Mouse (Mus musculus) ES-Bruce4 (cell line): Measurements from ENCODE around the gene Cer1. TPM values are rescaled to one million over a fixed set of nuclear protein-coding genes. Genes with fewer than 3 reads are reported as not detected.

ENCODE experiments used
- H3K27ac ChIP-seq: 2 replicates; pipeline ENCODE4 v1.5.1; 2012; ENCODE audit warnings: low read length, inconsistent platforms; ENCODE audit not compliant: insufficient read depth
- H3K27me3 ChIP-seq: 2 replicates; pipeline ENCODE4 v1.6.1; 2012; ENCODE audit warnings: mild to moderate bottlenecking, low read length, inconsistent platforms; ENCODE audit not compliant: control insufficient read depth, poor library complexity, insufficient read depth, severe bottlenecking
- H3K36me3 ChIP-seq: 2 replicates; pipeline ENCODE4 v1.6.1; 2012; ENCODE audit warnings: inconsistent platforms, mild to moderate bottlenecking, low read length, moderate library complexity; ENCODE audit not compliant: control insufficient read depth, poor library complexity, insufficient read depth, severe bottlenecking
- H3K4me1 ChIP-seq: one replicate; pipeline ENCODE4 v1.8.1; 2011; ENCODE audit warnings: low read length; ENCODE audit not compliant: control insufficient read depth, insufficient read depth
- H3K4me3 ChIP-seq: 2 replicates; pipeline ENCODE4 v1.5.1; 2011; ENCODE audit warnings: low read depth, mild to moderate bottlenecking, low read length
- H3K9ac ChIP-seq: 2 replicates; pipeline ENCODE4 v1.6.1; 2012; ENCODE audit warnings: low read depth, mild to moderate bottlenecking, inconsistent platforms; ENCODE audit not compliant: poor library complexity, severe bottlenecking
- H3K9me3 ChIP-seq: replicated peaks from 2 replicates; pipeline ENCODE4 v1.6.1; 2012; ENCODE audit warnings: mild to moderate bottlenecking, low read length, inconsistent platforms; ENCODE audit not compliant: control insufficient read depth, poor library complexity, insufficient read depth, severe bottlenecking
- CTCF ChIP-seq: IDR thresholded peaks from one replicate; pipeline ENCODE4 v1.8.1; 2011; ENCODE audit warnings: low read depth, low read length
- EP300 ChIP-seq: IDR thresholded peaks from 2 replicates; pipeline ENCODE4 v1.6.1; 2011; ENCODE audit warnings: low read depth, low read length; ENCODE audit not compliant: insufficient read depth
- POLR2A ChIP-seq: IDR thresholded peaks from one replicate; pipeline ENCODE4 v1.8.1; 2011; ENCODE audit warnings: low read length; ENCODE audit not compliant: insufficient read depth
- polyA plus RNA-seq: library from polyadenylated mRNA; stranded (reverse); fragments of >200 nt; gene quantifications from 2 replicates; pipeline ENCODE4 v1.2.4, GENCODE M21; 2011; ENCODE audit warnings: low read depth; ENCODE audit not compliant: missing spikeins, insufficient read depth, insufficient read length

The Cer1 gene
- polyA plus RNA-seq, 1 experiment: 5.0 TPM

- Histone ChIP-seq H3K27me3 (no peaks in the 10 kb centered on the region), H3K9ac (no peak overlapping the region), H3K36me3 (no peaks in the 10 kb centered on the region), H3K9me3 (peaks cover 5% of the 10 kb centered on the region; the same call in 1 of the 2 replicates), H3K27ac (no peak overlapping the region; the same call in 1 of the 2 replicates), H3K4me1 (peaks cover 2% of the 10 kb centered on the region), H3K4me3 (no peak overlapping the region)
- TF ChIP-seq POLR2A (no peak), CTCF (no peak), EP300 (no peak)
These were observed 12.4 kb downstream of the Cer1 start for GRCm38 (mm10) chr4:82872548-82872947.

GRCm38 (mm10) chr4:82872121-82872520 is 12.8 kb downstream of the Cer1 start:
- H3K9ac ChIP-seq: no peak overlapping the region
- 0 out of 2 replicates have a peak overlapping the region, but pooled peaks have one; percentile 11 for H3K27ac ChIP-seq
- no peak overlapping the region for H3K4me3 ChIP-seq
- peaks cover 2% of the 10 kb centered on the region for H3K4me1 ChIP-seq
- H3K36me3 ChIP-seq: no peaks in the 10 kb centered on the region
- TF ChIP-seq CTCF: no peak
- no peak for TF ChIP-seq EP300
- no peak for TF ChIP-seq POLR2A
- peaks cover 5% of the 10 kb centered on the region; the same call in 1 of the 2 replicates for H3K9me3 ChIP-seq
- no peaks in the 10 kb centered on the region for H3K27me3 ChIP-seq

- Histone ChIP-seq H3K9me3 (peaks cover 5% of the 10 kb centered on the region; the same call in 1 of the 2 replicates), H3K4me1 (peaks cover 2% of the 10 kb centered on the region), H3K36me3 (no peaks in the 10 kb centered on the region), H3K27me3 (no peaks in the 10 kb centered on the region), H3K9ac (no peak overlapping the region), H3K27ac (no peak overlapping the region), H3K4me3 (no peak overlapping the region)
- no peak for TF ChIP-seq POLR2A
- no peak for TF ChIP-seq CTCF
- no peak for TF ChIP-seq EP300
These were observed 14.0 kb downstream of the Cer1 start for GRCm38 (mm10) chr4:82870931-82871330.

DNA sequence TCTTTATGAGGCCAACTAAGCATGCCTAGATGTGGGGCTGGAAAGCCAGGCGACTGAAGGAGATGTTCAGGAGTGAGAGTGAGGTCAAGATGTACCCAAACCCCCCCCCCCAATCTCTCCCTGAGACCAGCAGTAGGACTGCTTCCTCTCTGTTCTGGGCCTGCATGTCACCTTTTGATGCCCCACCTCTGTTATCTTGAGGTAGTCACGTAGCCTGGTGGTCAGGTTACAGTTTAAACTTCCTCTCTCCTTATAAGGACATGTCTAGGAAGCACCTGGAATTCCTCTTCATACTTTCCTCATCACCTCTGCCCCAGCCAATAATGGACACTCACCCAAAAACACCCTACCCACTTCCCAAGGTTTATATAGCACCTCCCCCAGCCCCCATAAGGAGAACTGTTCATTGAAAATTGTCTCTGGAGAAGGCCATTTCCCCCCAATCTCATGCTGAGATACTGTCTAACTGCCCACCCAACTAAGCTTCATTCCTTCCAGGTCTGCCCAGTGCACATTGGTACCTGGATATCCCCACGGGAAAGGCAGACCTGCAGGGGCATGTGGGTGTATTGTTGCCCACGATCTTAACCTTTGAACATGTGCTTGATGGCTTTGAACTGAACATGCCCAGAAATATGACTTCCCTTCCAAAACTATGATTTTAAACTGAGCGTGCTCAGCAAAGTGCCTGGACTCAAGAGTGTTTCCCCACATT is 17.1 kb downstream of the Cer1 start:
- Histone ChIP-seq H3K4me3 (no peak overlapping the region), H3K4me1 (peaks cover 2% of the 10 kb centered on the region), H3K9ac (no peak overlapping the region), H3K27me3 (no peaks in the 10 kb centered on the region), H3K36me3 (no peaks in the 10 kb centered on the region), H3K9me3 (peaks cover 5% of the 10 kb centered on the region; the same call in 1 of the 2 replicates), H3K27ac (no peak overlapping the region)
- no peak for TF ChIP-seq POLR2A
- no peak for TF ChIP-seq EP300
- TF ChIP-seq CTCF: no peak

DNA sequence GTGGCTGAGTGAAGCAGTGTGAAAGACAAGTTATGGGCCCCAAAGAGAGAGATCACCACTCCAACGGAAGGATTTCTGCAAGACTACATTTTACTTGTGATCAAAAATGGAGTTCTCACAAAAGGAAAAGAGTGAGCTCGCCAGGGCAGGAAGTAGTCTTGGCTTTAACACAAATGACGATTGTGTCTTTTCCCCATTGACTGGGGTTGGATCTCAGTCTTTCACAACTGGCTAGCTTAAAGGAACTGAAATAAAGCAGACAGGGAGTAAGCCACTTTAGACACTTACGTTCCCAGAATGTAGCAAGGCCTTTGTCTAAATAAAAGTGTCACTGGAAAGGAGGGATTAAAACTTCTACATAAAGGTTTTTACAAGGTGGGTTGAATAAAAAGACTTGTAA is 17.8 kb downstream of the Cer1 start:
- TF ChIP-seq EP300 (no peak), CTCF (no peak), POLR2A (no peak)
- H3K36me3 ChIP-seq: no peaks in the 10 kb centered on the region
- H3K9me3 ChIP-seq: peaks cover 5% of the 10 kb centered on the region; the same call in 1 of the 2 replicates
- H3K27ac ChIP-seq: no peak overlapping the region
- no peak overlapping the region for H3K9ac ChIP-seq
- no peaks in the 10 kb centered on the region for H3K4me1 ChIP-seq
- H3K27me3 ChIP-seq: no peaks in the 10 kb centered on the region
- H3K4me3 ChIP-seq: no peak overlapping the region

- H3K4me3 ChIP-seq: no peak overlapping the region
- no peaks in the 10 kb centered on the region for H3K27me3 ChIP-seq
- H3K36me3 ChIP-seq: no peaks in the 10 kb centered on the region
- no peak for TF ChIP-seq POLR2A
- no peak for TF ChIP-seq EP300
- no peak overlapping the region for H3K9ac ChIP-seq
- H3K9me3 ChIP-seq: peaks cover 4% of the 10 kb centered on the region; the same call in 1 of the 2 replicates
- H3K4me1 ChIP-seq: no peaks in the 10 kb centered on the region
- no peak overlapping the region for H3K27ac ChIP-seq
These were observed 19.8 kb downstream of the Cer1 start for GRCm38 (mm10) chr4:82864974-82865699.
